Mouse (Mus musculus) embryonic stem cell, embryonic (primary cell): ENCODE measurements around the gene Ldhb.

ENCODE experiments used
- CTCF ChIA-PET, 4 experiments: fragments of 300-600 bp in 2 of 4; fragments of 350-600 bp in 2 of 4; sonication (Branson Sonifier 250); formaldehyde crosslinking; loops; one replicate each; lab custom pipeline; 2022; ENCODE audit warnings: inconsistent platforms in 2 of 4; lab: Charles Lee
- POLR2A ChIA-PET, 4 experiments: fragments of 300-600 bp in 2 of 4; fragments of 350-600 bp in 2 of 4; sonication (Branson Sonifier 250); formaldehyde crosslinking; loops; one replicate each; lab custom pipeline; 2022; ENCODE audit warnings: antibody characterized with exemption in 4 of 4, inconsistent platforms in 1 of 4; lab: Charles Lee

Ldhb gene

GRCm38 (mm10) chr6:142507785-142508162 lies at the start of gene Ldhb:
Gene Ldhb (minus strand): TSS chr6:142507957.
- ChIA-PET CTCF (interaction anchor here in 1 of 4 experiments (0.9 kb wide), 1 partner anchor 31 kb away, joined by 4 read pairs; no protein-coding TSS in a partner anchor), POLR2A (interaction anchor here (0.5 to 3.9 kb wide), 49 partner anchors 9 to 1904 kb away, joined by 3 to 28 read pairs (median 4); partner anchors contain the start of genes Pyroxd1 (in 2 of the 4) and Cmas (in 1 of the 4))

GRCm38 (mm10) chr6:142555988-142556387 lies 48.2 kb upstream of the Ldhb start:
- ChIA-PET CTCF (no interaction called here), POLR2A (no interaction called here)

- ChIA-PET CTCF (no interaction called here), POLR2A (no interaction called here)
These were observed 43.7 kb upstream of the Ldhb start for GRCm38 (mm10) chr6:142551482-142551881.

DNA sequence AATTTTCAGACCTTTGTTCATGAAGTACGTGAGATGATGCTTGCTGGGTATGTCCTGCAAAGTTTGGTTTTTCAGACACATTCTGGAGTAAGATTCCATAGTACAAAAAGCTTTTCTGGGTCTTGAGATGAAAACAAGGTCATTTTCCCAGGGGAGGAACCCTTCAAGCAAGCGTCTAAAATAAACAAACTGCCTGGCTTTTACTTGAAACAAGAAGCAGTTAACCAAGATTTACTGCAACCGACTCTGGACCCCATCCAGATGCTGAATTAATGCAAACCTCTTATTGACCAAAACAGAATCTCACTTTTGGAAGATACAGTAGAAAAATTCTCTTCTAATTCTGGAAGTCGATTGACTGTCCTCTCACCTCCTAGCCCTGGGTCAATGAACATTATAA lies 43.1 kb upstream of the Ldhb start:
- ChIA-PET CTCF (no interaction called here), POLR2A (no interaction called here)

GRCm38 (mm10) chr6:142548377-142548776 lies 40.6 kb upstream of the Ldhb start:
- ChIA-PET CTCF (no interaction called here), POLR2A (no interaction called here)

DNA sequence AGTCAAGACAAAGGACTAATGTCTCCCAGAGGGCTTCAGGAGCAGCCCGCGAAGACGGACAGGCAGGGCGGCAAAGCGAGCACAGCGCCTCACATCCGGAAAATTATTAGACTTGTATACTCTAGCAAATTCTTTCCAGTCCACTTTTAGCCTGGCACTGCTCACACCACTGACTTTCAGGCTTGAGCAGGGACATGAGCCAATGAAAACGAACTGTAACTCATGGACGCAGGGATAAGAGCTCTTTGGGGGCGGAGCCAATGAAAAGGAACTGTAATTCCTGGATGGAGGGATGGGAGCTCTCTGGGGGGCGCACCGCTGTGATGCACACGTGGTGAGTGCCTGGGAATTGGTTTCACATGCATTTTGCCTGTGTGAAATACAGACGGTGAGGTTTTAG lies 37.4 kb upstream of the Ldhb start:
- POLR2A ChIA-PET, result no interaction called here
- CTCF ChIA-PET, result no interaction called here

DNA sequence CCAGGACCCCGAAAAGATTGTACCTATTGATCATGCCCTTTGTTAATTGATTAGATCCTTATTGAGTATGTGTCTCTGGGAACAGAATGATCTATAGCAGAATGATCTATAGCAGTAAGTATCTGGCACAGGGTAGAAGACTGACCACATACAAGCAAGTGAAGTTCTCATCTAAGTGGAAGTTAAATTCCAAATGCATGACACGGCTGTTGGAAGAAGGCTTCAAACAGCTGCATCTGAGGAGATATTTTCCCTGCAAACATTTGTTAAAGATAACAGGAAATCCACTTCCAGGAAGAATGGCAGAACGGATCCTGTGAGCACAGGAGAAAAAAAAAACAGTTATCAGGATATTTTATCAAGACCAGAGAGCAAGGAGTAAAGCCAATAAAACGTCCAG lies 35.9 kb upstream of the Ldhb start:
- ChIA-PET POLR2A (no interaction called here), CTCF (interaction anchor here in 1 of 4 experiments (0.7 kb wide), 1 partner anchor 12 kb away, joined by 6 read pairs; no protein-coding TSS in a partner anchor)

DNA sequence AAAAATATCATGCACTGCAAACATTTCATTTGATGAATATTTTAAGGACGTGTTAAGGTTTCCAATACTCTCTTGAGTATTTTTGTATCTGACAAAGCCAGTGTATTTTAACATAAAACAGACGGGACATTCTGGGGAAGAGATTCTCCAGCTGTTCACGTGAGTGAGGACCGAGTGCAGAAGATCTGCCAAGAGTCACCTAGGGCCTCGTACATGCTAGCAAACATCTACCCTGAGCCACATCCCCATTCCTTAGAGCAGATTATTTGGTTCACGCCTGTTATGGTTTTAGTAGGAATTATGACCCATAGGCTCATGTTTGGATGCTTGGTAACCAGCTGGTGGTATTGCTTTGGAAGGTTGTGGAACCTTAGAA lies 35.0 kb upstream of the Ldhb start:
- ChIA-PET POLR2A (no interaction called here), CTCF (no interaction called here)

DNA sequence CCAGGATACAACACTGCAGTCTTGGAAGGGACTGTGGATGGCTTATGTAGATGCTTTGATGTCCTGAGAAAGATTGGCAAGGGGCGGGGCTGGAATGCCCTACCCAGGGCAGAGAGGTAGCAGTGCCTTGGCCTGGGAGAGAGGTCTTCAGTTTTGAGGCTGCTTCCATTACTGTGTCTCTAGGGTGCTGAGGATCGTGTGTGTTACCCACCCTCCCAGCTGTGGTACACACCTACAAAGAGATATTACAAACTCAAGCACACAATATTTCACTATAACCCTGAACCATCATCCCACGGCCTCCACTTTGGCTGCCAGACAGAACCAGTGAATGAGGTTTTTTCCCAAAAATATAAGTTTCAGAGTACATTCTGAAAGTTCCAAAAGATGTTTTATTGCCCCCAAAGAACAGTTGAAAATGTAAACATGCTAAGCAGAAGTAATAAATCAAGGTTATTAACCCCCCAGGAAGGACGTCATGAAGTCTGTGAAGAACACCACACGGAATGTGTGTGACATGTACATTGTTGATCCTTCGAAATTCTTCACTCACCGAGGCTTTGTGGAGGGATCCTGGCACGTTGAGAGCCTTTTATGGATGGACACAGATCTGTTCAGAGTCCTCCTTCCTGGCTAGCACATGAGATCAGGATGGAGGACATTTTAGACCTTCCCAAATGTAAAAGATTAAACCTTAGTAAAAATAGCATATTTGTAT lies 34.5 kb upstream of the Ldhb start:
- ChIA-PET POLR2A (no interaction called here), CTCF (interaction anchor here in 1 of 4 experiments (0.6 kb wide), 1 partner anchor 190 kb away, joined by 4 read pairs; no protein-coding TSS in a partner anchor)

DNA sequence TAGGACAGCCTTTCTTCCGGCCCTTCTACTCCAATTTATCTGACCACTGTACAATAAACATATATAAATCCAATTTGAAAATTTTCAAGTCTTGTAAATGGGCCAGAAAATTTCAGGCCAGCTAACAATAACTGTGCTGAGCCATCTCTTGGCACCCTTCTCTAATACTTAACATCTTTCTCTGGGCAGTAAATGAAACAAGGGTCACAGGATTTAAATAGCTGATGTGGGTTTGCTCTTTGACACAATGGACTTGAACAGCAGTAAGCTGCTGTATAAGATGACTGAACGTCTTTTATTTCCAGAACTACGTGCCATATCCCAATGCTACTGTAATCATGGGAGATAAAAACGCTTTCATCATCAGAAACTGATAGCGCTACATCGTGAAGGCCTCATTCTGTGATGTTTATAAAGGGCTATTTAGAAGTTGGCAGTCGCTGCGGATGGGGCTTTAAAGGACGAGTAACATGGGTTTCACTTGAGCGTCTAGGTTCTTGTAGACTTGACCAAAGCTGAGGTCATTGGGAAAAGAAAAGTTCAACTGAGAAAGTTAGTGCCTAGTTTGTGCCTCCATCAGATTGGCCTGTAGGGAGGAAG lies 32.9 kb upstream of the Ldhb start:
- ChIA-PET CTCF (no interaction called here), POLR2A (no interaction called here)

DNA sequence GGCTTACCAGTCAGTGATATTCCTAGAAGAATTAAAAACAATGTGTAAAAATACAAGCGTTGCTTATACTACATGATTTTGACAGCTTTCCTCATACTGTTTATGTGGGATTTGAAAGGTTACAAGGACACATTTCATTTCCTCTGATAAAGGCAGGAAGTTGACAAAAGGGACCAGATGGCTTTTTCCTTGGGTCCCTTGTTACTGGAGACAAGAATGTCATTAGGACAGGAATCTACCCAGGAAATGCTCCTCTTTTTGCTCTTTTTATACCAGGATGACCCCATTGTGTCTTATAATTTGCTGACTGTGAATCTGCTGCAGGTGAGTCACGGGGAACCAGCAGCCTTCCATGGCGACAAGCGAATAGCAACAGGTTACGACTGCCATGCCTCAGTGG lies 32.4 kb upstream of the Ldhb start:
- ChIA-PET POLR2A (no interaction called here), CTCF (interaction anchor here in 1 of 4 experiments (1.1 kb wide), 1 partner anchor 195 kb away, joined by 3 read pairs; no protein-coding TSS in a partner anchor)

DNA sequence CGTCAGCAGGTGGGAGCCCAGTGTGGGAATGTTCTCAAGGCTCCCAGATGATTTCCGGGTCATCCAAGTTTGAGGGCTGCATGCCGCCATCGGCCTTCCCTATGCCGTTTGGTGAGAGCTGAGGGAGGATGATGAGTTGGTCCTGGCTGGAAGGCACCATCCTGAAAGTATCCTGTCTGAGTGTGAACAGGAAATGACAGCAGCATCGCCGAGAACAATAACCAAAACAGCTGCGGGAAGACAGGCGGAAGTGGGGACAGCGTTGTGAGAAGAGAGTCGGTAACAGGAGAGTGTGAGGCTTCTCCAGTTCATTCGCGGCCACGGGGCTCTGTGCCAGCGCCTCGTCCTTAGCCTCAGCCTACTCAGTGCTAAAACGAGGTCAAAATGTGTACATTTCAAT lies 30.7 kb upstream of the Ldhb start:
- POLR2A ChIA-PET, result no interaction called here

DNA sequence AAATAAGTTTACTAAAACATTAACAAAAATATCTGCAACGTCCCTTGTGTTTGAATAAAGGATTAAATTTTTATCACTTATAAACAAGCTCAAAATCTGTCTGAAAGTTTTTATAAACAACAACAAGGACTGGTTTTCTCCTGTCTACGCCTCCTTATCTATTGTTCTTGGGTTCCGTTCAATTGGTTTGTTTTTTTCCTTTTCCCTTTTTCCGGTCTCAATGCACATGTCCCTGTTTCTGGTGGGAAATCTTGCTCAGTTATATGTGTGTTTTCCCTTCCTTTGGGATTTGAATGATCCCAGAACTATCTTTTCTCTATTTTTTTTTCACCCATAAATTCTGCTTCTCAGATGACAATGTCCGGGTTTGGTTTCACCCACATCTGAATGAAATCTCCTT lies 25.7 kb upstream of the Ldhb start:
- ChIA-PET CTCF (interaction anchor here in 1 of 4 experiments (1.5 kb wide), 1 partner anchor 19 kb away, joined by 4 read pairs; no protein-coding TSS in a partner anchor), POLR2A (interaction anchor here in 1 of 4 experiments (0.8 kb wide), 1 partner anchor 26 kb away, joined by 3 read pairs; the partner anchor contains the start of gene Ldhb)

More for the DNA sequence above, 30.7 kb upstream of the Ldhb start:
- CTCF ChIA-PET, result no interaction called here

- ChIA-PET POLR2A (no interaction called here), CTCF (interaction anchor here in 1 of 4 experiments (0.6 kb wide), 1 partner anchor 84 kb away, joined by 3 read pairs; no protein-coding TSS in a partner anchor)
These were observed 24.9 kb upstream of the Ldhb start for GRCm38 (mm10) chr6:142532686-142533085.

DNA sequence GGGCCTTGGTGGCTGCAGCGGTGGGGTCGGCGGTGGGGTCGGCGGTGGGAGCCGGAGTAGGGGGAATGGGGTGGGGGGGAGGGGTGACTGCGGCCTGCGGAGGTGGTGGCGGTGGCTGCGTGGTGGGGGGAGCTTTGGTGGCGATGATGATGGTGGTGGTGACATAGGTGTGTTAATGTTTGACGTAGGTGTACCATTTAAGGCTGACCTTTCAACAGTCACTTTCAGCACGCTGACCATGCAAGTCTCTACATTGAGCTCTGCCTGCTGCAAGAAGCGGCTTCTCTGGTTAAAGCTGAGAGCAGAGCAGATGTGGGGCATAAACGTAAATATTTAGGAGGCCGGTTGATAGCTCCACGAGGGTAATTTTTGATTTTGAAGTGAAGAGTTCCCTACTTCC lies 24.4 kb upstream of the Ldhb start:
- ChIA-PET POLR2A (interaction anchor here in 1 of 4 experiments (1.0 kb wide), 1 partner anchor 188 kb away, joined by 3 read pairs; no protein-coding TSS in a partner anchor), CTCF (interaction anchor here in 2 of 4 experiments (0.6 to 1.0 kb wide), 2 partner anchors 84 to 301 kb away, joined by 3 read pairs; no protein-coding TSS in a partner anchor)

DNA sequence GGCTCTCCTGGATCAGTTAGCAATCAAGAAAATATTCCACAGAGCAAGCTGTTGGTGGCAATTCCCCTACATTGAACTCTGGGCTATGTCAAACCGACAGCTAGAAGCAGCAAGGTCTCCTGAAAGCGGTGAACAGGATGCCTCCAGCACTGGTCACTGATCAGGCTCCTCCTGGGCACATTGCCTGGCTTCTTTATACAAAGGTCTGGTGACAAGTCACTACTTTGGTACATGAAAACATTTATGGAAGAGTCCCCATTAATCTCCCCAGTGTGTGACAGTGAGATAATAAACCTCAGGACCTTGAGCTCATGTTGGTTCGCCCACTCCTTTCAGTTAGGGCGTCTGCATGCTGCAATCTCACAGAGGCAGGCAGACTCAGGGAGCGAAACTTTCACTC lies 22.6 kb upstream of the Ldhb start:
- CTCF ChIA-PET, result interaction anchor here in 2 of 4 experiments (0.6 to 1.7 kb wide), 2 partner anchors 189 to 205 kb away, joined by 3 to 4 read pairs; no protein-coding TSS in a partner anchor
- POLR2A ChIA-PET, result no interaction called here

DNA sequence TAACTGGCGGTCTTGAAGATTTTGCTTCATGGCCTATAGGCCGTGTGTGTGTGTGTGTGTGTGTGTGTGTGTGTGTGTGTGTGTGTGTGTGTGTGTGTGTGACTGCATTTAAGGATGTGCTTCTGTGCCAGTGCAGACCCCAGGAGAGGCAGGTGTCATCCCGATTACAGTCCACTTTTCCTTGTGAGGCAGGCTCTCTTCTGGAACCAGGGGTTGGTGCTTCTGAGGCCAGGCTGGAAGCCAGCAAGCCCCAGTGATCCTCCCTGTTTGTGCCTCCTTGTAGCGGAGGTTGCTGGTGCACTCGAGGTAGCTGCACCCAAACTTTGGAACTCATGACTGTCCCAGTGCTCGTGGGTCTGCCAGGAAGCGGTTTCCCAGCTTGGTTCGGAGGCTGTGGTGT lies 21.9 kb upstream of the Ldhb start:
- ChIA-PET CTCF (interaction anchor here in 2 of 4 experiments (0.6 to 1.7 kb wide), 2 partner anchors 190 to 206 kb away, joined by 3 to 4 read pairs; no protein-coding TSS in a partner anchor), POLR2A (no interaction called here)

GRCm38 (mm10) chr6:142527931-142528562 lies 20.3 kb upstream of the Ldhb start:
- POLR2A ChIA-PET, result interaction anchor here in 1 of 4 experiments (0.6 kb wide), 1 partner anchor 608 kb away, joined by 3 read pairs; no protein-coding TSS in a partner anchor
- CTCF ChIA-PET, result interaction anchor here in 2 of 4 experiments (0.5 kb wide), 2 partner anchors 84 to 179 kb away, joined by 3 read pairs; no protein-coding TSS in a partner anchor

- CTCF ChIA-PET, result interaction anchor here (0.7 to 2.5 kb wide), 5 partner anchors 208 to 441 kb away, joined by 3 to 15 read pairs (median 3); no protein-coding TSS in a partner anchor
- POLR2A ChIA-PET, result no interaction called here
These were observed 17.0 kb upstream of the Ldhb start for GRCm38 (mm10) chr6:142524635-142525308.
